Mouse (Mus musculus): Measurements from ENCODE around the gene H2al1m.
"Not testable (repeated sequence)": the region's sequence is repeated elsewhere in the genome, so short reads cannot be mapped to it uniquely, and the experiment has no call there.

GRCm38 (mm10) chrX:9332366-9332962 is 48.9 kb downstream of the H2al1m start:
- not testable (repeated sequence) for TF ChIP-seq POU5F1 (IDR thresholded peaks at IDR 0.05; ENCODE audit: borderline replicate concordance, low read length); CTCF (conservative IDR thresholded peaks at IDR 0.05; ENCODE audit: low read length)
